Mouse (Mus musculus) heart, adult 11 months (tissue): Measurements from ENCODE around the gene Acot2.
A peak's percentile ranks its signal among the peaks of the same experiment; 100 is the strongest.
"Not testable (repeated sequence)": the region's sequence is repeated elsewhere in the genome, so short reads cannot be mapped to it uniquely, and the experiment has no call there.

ENCODE experiments used
- DNase-seq: peaks from one replicate; pipeline ENCODE4 v3.0.0; 2022

Acot2 gene

GRCm38 (mm10) chr12:83998341-83999107 is 10.9 kb downstream of the Acot2 start:
- DNase-seq, result no peak

GRCm38 (mm10) chr12:83999237-83999636 is 11.6 kb downstream of the Acot2 start:
- DNase-seq, result peak; percentile 96

- no peak for DNase-seq
Measured at GRCm38 (mm10) chr12:84000418-84000817, 12.8 kb downstream of the Acot2 start.

GRCm38 (mm10) chr12:84003866-84004265 is 16.2 kb downstream of the Acot2 start:
- no peak for DNase-seq

- DNase-seq, result no peak
Measured at GRCm38 (mm10) chr12:84008251-84008650, 20.6 kb downstream of the Acot2 start.

- no peak for DNase-seq
Measured at GRCm38 (mm10) chr12:84008729-84009128, 21.1 kb downstream of the Acot2 start.

- DNase-seq, result peak; percentile 99
Measured at GRCm38 (mm10) chr12:84009171-84009965, 21.7 kb downstream of the Acot2 start, which contains the start of gene Acot1. Acot1 (plus strand) TSS chr12:84009490.

- DNase-seq, result no peak
Measured at GRCm38 (mm10) chr12:84010201-84010600, 22.5 kb downstream of the Acot2 start.

GRCm38 (mm10) chr12:84011251-84012040 is 23.8 kb downstream of the Acot2 start:
- DNase-seq, result peak; percentile 96

GRCm38 (mm10) chr12:84013130-84013529 is 25.5 kb downstream of the Acot2 start:
- no peak for DNase-seq

GRCm38 (mm10) chr12:84013701-84014100 is 26.0 kb downstream of the Acot2 start:
- DNase-seq, result no peak

- DNase-seq, result peak; percentile 97
Measured at GRCm38 (mm10) chr12:84020528-84020927, 32.9 kb downstream of the Acot2 start.

GRCm38 (mm10) chr12:84022266-84022665 is 34.6 kb downstream of the Acot2 start:
- not testable (repeated sequence) for DNase-seq

GRCm38 (mm10) chr12:84023052-84023745 is 35.5 kb downstream of the Acot2 start:
- no peak for DNase-seq

- DNase-seq, result no peak
Measured at GRCm38 (mm10) chr12:84025888-84026287, 38.2 kb downstream of the Acot2 start.

- DNase-seq, result not testable (repeated sequence)
Measured at GRCm38 (mm10) chr12:84028328-84028727, 40.7 kb downstream of the Acot2 start.

- not testable (repeated sequence) for DNase-seq
Measured at GRCm38 (mm10) chr12:84029043-84029442, 41.4 kb downstream of the Acot2 start.

- peak; percentile 95 for DNase-seq
Measured at GRCm38 (mm10) chr12:84030659-84031332, 43.1 kb downstream of the Acot2 start.

GRCm38 (mm10) chr12:84032854-84033253 is 45.2 kb downstream of the Acot2 start:
- DNase-seq, result no peak

- DNase-seq, result not testable (repeated sequence)
Measured at GRCm38 (mm10) chr12:84033302-84033701, 45.6 kb downstream of the Acot2 start.

- no peak for DNase-seq
Measured at GRCm38 (mm10) chr12:84034108-84034507, 46.4 kb downstream of the Acot2 start.

- DNase-seq, result not testable (repeated sequence)
Measured at GRCm38 (mm10) chr12:84038241-84038640, 50.6 kb downstream of the Acot2 start, which contains the start of gene Acot4. Acot4 (plus strand) TSS chr12:84038379.
